Mouse (Mus musculus) G1E-ER4 (cell line): ENCODE measurements at regions not wholly inside any gene's neighbourhood (a gene's known extent, or its start where the extent isn't known, plus 50 kb on each side); places are given as distances from the start of the nearest gene placed in this dataset.

Experiments
- GATA1 ChIP-seq: IDR thresholded peaks from one replicate; pipeline ENCODE4 v1.8.0; 2012; ENCODE audit warnings: low read length, inconsistent platforms

- no peak for TF ChIP-seq GATA1
Observed at GRCm38 (mm10) chr11:19740562-19740961, 183.6 kb upstream of the Spred2 start.

GRCm38 (mm10) chr11:19747097-19747972 is 176.8 kb upstream of the Spred2 start:
- no peak for TF ChIP-seq GATA1

- no peak for TF ChIP-seq GATA1
Observed at GRCm38 (mm10) chr11:19747973-19748559, 176.1 kb upstream of the Spred2 start.

- TF ChIP-seq GATA1: no peak
Observed at GRCm38 (mm10) chr11:19758892-19759291, 165.3 kb upstream of the Spred2 start.

- TF ChIP-seq GATA1: no peak
Observed at GRCm38 (mm10) chr11:19760861-19761693, 163.1 kb upstream of the Spred2 start.

- TF ChIP-seq GATA1: no peak
Observed at GRCm38 (mm10) chr11:19761694-19761976, 162.5 kb upstream of the Spred2 start.

- no peak for TF ChIP-seq GATA1
Observed at GRCm38 (mm10) chr11:19767316-19767715, 156.9 kb upstream of the Spred2 start.

- no peak for TF ChIP-seq GATA1
Observed at GRCm38 (mm10) chr11:19767871-19768270, 156.3 kb upstream of the Spred2 start.

GRCm38 (mm10) chr11:19768962-19769361 is 155.2 kb upstream of the Spred2 start:
- TF ChIP-seq GATA1: no peak

- no peak for TF ChIP-seq GATA1
Observed at GRCm38 (mm10) chr11:19774010-19774409, 150.2 kb upstream of the Spred2 start.

- no peak for TF ChIP-seq GATA1
Observed at GRCm38 (mm10) chr11:19775741-19776140, 148.4 kb upstream of the Spred2 start.

- TF ChIP-seq GATA1: no peak
Observed at GRCm38 (mm10) chr11:19776473-19777200, 147.5 kb upstream of the Spred2 start.

GRCm38 (mm10) chr11:19778191-19778590 is 146.0 kb upstream of the Spred2 start:
- no peak for TF ChIP-seq GATA1

GRCm38 (mm10) chr11:19785110-19785509 is 139.1 kb upstream of the Spred2 start:
- TF ChIP-seq GATA1: no peak

GRCm38 (mm10) chr11:19796950-19797670 is 127.1 kb upstream of the Spred2 start:
- TF ChIP-seq GATA1: no peak
